Mouse (Mus musculus) spleen, adult 18-20 months (tissue): ENCODE data around the gene Zfp658.

Source experiments
- DNase-seq, 2 experiments: peaks; one replicate each; pipeline ENCODE4 v3.0.0; 2022; ENCODE audit warnings: mixed read lengths in 2 of 2

The Zfp658 gene

DNA sequence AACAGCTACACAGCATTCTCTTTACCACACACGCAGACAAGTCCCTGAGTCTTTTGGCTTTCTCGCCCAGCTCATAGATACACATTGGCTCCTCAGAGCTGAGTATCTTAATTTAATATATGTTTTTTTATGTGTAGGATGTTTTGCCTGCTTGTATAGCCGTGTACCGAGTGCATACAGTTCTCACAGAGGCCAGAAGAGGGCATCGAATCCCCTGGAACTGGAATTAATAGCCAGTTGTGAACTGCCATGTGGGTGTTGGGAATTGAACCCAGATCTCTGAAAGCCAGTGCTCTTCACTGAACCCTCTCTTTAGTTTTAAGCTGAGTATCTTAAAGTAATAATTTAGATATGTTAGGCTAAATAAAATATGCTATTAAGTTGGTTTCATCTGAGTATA, 22.7 kb downstream of the Zfp658 start:
- DNase-seq, result no peak

DNA sequence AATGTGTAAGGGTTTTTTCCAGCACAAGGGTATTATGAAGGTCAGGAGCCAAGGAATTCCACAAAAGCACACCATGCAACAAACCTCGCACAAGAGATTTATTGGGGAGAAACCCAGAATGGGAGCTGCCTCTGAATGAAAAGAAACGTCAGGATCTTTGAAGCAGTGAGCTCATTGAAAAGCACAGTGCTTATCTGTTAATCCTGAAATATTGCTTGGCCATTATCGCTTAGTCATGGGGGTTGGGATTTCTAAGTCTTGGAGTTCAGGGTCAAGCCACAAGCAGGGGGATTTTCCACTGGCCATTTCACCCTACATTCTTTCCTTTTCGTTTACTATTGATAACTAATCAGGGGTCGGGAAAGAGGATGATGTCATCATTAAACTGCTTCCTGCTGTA, 39.8 kb downstream of the Zfp658 start:
- DNase-seq, result no peak

DNA sequence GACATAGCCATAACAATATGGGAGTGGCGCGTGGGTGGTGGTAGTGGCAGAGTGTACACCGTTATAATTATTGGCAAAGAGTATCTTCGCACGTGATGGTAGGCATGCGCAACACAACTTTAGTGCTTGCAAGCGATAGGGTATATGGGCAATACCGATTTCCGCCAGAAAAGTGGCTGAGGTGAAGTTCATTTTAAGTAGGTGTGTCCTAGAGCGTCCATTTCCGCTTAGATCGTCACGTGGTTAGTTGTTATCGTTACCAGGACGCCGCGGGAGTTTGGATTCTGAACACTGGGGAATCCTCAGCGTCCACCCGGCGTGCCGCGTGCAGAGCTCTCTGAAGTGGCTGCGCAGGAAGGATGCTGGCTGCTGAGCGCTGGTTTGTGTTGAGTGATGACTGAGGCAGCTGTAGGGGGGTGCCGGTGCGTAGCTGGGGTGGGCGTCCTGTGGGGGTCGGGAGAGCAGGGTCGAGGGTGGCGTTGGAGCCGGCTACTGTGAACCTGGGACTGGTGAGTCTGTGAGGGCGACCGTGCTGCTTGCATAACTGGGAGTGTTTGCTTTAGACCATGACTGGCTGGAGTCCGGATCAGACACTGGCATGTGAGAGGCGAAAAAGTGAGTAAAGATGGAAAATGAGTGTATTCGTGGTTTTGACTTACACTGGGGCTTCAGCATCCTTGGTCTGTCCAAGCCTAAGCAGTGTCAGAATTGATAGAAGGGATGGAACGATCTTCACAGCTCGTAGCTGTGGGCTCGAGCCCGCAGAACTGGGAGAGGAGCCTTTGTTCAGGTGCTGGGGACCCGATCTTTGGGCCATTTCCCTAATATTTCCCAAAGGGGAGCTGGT, 45.1 kb downstream of the Zfp658 start, which contains the start of gene Zfp819:
Zfp819 (plus strand) TSS at position 274 of the 847 bp plus-strand sequence.
- no peak for DNase-seq

DNA sequence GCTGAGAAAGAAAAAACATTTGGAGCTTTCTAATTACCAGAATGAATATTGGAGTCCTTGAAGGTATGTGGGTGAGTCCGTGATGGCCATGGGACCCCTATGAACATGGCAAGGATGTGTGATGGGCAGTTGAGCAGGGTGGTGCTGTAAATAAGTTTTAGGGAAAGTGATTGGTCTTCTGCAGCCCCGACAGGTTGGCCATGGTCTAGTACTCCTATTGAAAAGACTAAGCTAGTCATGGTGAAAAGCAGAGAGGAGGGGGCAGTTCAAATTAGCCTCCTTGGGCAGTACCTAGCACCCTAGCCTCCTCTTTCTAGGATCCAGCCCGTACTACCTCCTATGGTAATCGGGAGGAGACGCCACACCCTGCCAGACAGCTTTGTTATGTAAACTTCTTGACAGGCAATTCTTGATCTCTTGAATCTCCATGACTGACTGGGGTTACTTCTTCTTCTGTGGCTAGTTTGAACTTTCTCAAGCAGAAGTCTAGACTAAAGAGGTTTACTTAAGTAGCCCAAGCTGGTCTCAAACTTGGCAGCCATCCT, 45.8 kb downstream of the Zfp658 start:
- DNase-seq, result no peak

DNA sequence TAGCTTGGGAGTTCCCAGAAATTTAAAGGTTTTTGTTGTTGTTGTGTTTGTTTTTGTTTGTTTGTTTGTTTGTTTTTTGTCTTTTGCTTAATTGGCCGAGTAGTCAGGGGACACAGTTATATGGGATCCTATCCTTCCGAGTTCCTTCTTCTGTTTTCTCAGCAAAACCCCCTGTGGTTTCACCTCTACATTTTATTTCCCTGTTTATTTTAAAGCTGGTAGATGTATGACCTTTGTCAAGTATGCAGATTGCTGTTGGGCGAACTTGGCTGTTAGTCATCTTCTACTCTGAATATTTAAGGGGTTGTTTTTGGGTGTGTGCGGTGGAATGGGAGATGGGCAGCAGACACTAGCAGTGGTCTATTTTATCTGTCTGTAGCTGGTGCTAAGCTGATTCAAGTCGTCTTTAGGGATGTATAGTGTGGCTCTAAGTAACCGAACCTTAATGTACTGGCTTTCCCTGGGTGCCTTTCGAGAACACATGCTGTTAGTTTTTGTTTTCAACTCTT, 46.3 kb downstream of the Zfp658 start:
- DNase-seq, result no peak

DNA sequence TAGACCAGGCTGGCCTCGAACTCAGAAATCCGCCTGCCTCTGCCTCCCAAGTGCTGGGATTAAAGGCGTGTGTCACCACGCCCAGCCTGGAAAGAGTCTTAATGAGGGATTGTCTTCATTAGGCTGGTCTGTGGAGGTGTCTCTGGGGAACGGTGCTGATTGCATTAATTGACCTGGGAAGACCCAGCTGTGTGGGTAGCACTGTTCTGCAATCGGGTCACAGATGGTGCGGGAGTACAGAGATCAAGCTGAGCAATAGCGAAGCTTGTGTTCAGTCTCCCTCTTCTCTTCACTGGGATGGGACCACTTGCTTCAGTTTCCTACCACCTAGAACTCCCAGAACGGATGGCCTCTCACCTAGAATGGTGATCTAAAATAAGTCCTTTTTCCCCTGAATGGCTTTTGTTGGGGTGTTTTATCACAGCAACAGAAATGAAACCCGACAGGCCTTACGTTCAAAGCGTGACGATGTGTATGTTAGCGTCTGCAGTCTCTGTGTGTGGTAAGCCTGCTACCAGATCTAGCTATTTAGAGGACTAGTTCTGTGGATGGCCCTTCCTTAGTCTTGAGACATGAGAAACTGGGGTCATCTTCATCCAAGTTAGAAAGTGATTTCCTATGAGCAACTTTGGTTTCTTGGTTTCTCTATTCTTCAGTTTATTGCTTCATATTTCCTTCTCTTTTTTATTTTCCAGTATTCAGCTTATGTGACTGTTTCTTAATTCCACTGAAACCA, 51.9 kb downstream of the Zfp658 start:
- no peak for DNase-seq

DNA sequence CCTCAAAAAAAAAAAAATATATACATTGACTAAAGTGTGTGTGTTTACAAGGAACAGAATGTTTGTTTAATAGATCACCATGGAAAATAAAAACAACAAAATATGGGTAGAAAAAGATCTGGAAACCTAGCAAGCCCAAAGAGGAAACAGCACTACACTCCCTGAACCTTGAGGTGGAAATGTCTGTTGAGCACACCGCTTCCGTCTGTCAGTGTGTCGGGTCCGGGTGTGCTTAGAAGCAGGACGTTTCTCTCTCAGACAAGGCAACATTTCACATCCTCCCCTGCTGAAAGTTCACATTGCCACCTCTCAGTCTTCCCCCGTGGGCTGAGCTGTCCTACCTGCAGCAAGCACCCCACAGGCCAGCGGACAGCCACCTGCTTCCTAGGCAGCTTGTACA, 60.9 kb downstream of the Zfp658 start:
- no peak for DNase-seq

DNA sequence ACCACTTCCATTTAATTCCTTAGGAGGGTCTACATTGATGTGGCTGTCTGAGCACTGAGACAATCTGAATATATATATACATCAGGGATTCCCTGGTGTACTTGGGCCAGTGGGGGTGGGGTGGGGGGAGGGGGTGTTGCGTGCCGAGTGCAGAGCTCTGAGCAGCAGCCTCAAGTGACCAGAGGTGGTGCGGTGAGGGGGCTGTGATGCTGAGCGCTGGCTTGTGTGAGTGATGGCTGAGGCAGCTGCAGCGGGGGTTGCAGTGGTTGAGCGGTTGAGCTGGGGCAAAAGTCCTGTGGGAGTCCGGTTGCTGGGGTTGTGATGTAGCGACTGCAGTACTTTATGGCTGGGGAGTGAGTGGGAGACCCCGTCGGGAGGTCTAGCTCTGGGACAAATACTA, 61.8 kb downstream of the Zfp658 start:
- DNase-seq, result no peak
